Mouse (Mus musculus): ENCODE results near the gene Slc13a2. TPM values are rescaled to one million over a fixed set of nuclear protein-coding genes. Genes with fewer than 3 reads are reported as not detected.

The Slc13a2 gene
- polyA plus RNA-seq, 1 experiment from 2014 or later = not detected

DNA sequence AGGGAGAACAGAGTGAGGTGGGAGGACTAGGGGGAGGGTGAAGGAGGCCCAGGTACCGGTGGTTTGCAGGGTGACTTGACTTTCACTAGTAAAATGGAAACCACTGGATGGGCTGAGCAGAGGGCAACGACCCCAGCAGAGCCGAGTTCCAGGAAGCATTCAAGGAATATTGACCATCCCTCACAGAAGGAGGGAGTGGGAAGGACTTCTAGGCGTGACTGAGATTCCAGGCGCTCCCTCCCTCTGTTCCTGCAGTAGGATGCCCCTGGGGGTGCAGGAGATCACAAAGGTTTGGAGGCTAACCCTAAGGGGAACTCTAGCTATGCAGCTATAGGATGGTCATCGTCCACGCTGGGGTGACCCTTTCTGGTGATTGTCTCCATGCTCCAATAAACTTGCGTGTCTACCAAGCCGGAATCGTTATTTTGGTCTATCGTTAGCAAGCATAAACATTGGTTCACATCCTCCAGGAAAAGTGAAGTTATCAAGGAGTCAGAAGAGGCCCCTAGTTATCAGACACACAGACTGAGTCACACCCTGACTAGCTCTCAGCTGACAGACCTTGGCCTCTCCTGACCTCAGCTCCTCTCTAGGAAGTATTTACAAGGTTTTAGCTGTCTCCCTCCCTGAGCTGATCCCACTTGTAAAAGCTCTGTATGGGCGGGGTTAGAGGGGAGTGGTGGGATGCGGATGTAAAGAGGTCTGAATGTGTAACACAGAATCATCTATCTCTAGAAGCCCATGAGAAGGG lies 41.4 kb upstream of the Slc13a2 start:
- Histone ChIP-seq H3K9ac (ENCODE audit: low read depth, low read length) (no peak overlapping the region), H3K4me1 (ENCODE audit: control insufficient read depth, insufficient read depth, low read length) (peaks cover 10% of the 10 kb centered on the region), H3K4me2 (ENCODE audit: low read depth, low read length) (no peak overlapping the region), H3K27me3 (replicated peaks; ENCODE audit: control insufficient read depth, insufficient read depth, low read length) (no peaks in the 10 kb centered on the region), H3K27ac (replicated peaks; ENCODE audit: low read depth, low read length) (no peak overlapping the region), H3K4me3 (ENCODE audit: low read depth, low read length) (no peak overlapping the region), H3K9me3 (ENCODE audit: control insufficient read depth, low read length) (peaks cover 4% of the 10 kb centered on the region; the same call in 1 of the 2 replicates), H3K36me3 (ENCODE audit: control insufficient read depth, insufficient read depth, low read length) (no peaks in the 10 kb centered on the region)
- no peak for ATAC-seq (ENCODE audit: low read depth)
- no peak for DNase-seq (ENCODE audit: low spot score)
- 62% methylated on average over 13 of the region's 13 CpGs for WGBS

DNA sequence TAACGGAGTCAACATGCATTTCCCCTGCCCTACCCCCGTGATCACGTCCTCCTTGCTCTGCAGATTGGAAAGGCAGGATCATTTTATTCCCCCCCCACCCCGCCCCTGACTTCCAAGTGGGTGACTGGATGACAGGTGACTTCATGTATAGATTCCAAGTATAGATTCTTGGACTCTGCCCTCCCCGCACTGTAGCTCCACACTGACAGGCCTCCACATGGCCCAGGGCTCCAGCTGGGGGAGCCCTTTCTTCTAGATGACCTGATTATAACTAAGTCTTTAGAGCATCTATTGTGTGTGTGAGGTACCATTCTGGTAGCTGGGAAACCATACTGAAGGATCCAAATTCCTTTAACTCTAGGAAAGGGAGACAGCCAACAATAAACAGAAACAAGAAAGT lies 40.7 kb upstream of the Slc13a2 start:
- H3K4me1 ChIP-seq (ENCODE audit: control insufficient read depth, insufficient read depth, low read length) = peaks cover 10% of the 10 kb centered on the region
- no peak overlapping the region for H3K27ac ChIP-seq (replicated peaks; ENCODE audit: low read depth, low read length)
- ATAC-seq (ENCODE audit: low read depth) = no peak
- no peak overlapping the region for H3K4me3 ChIP-seq (ENCODE audit: low read depth, low read length)
- no peak overlapping the region for H3K9ac ChIP-seq (ENCODE audit: low read depth, low read length)
- no peak for DNase-seq (ENCODE audit: low spot score)
- no peaks in the 10 kb centered on the region for H3K36me3 ChIP-seq (ENCODE audit: control insufficient read depth, insufficient read depth, low read length)
- WGBS = 76% methylated on average over 5 of the region's 5 CpGs
- H3K27me3 ChIP-seq (replicated peaks; ENCODE audit: control insufficient read depth, insufficient read depth, low read length) = no peaks in the 10 kb centered on the region
- H3K4me2 ChIP-seq (ENCODE audit: low read depth, low read length) = no peak overlapping the region
- peaks cover 4% of the 10 kb centered on the region; the same call in 1 of the 2 replicates for H3K9me3 ChIP-seq (ENCODE audit: control insufficient read depth, low read length)

DNA sequence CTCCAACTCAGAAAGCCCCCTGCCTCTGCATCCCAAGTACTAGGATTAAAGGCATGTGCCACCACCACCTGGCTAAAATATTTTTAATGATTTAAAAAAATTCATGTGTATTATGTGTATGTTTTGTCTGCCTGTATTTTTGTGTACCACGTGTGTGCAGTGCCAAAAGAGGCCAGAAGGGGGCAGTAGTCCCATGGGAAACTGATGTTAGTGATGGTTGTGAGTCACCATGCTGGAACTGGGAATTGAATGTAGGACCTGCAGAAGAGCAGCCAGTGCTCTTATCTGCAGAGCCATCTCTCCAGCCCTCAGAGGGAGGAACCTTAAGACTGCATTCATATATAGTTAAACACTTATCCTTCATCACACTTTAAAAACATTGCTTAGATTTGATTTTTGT lies 39.9 kb upstream of the Slc13a2 start:
- ATAC-seq (ENCODE audit: low read depth) (no peak), DNase-seq (ENCODE audit: low spot score) (no peak)
- H3K9ac ChIP-seq (ENCODE audit: low read depth, low read length) = no peak overlapping the region
- no peaks in the 10 kb centered on the region for H3K36me3 ChIP-seq (ENCODE audit: control insufficient read depth, insufficient read depth, low read length)
- peaks cover 4% of the 10 kb centered on the region; the same call in 1 of the 2 replicates for H3K9me3 ChIP-seq (ENCODE audit: control insufficient read depth, low read length)
- WGBS = 79% methylated on average over 1 of the region's 1 CpGs
- no peak overlapping the region for H3K27ac ChIP-seq (replicated peaks; ENCODE audit: low read depth, low read length)
- H3K4me2 ChIP-seq (ENCODE audit: low read depth, low read length) = no peak overlapping the region
- peaks cover 10% of the 10 kb centered on the region for H3K4me1 ChIP-seq (ENCODE audit: control insufficient read depth, insufficient read depth, low read length)
- no peaks in the 10 kb centered on the region for H3K27me3 ChIP-seq (replicated peaks; ENCODE audit: control insufficient read depth, insufficient read depth, low read length)
- no peak overlapping the region for H3K4me3 ChIP-seq (ENCODE audit: low read depth, low read length)

- Histone ChIP-seq H3K4me1 (ENCODE audit: control insufficient read depth, insufficient read depth, low read length) (no peaks in the 10 kb centered on the region), H3K9ac (ENCODE audit: low read depth, low read length) (no peak overlapping the region), H3K4me3 (ENCODE audit: low read depth, low read length) (no peak overlapping the region), H3K27ac (replicated peaks; ENCODE audit: low read depth, low read length) (no peak overlapping the region), H3K36me3 (ENCODE audit: control insufficient read depth, insufficient read depth, low read length) (no peaks in the 10 kb centered on the region), H3K27me3 (replicated peaks; ENCODE audit: control insufficient read depth, insufficient read depth, low read length) (no peaks in the 10 kb centered on the region), H3K9me3 (ENCODE audit: control insufficient read depth, low read length) (peaks cover 4% of the 10 kb centered on the region; the same call in 1 of the 2 replicates), H3K4me2 (ENCODE audit: low read depth, low read length) (no peak overlapping the region)
- DNase-seq (ENCODE audit: low spot score) (no peak), ATAC-seq (ENCODE audit: low read depth) (no peak)
- WGBS = 78% methylated on average over 17 of the region's 17 CpGs
These were observed 36.7 kb upstream of the Slc13a2 start for GRCm38 (mm10) chr11:78458740-78459139.

- Histone ChIP-seq H3K4me3 (ENCODE audit: low read depth, low read length) (no peak overlapping the region), H3K9me3 (ENCODE audit: control insufficient read depth, low read length) (no peaks in the 10 kb centered on the region), H3K27ac (replicated peaks; ENCODE audit: low read depth, low read length) (no peak overlapping the region), H3K4me2 (ENCODE audit: low read depth, low read length) (no peak overlapping the region), H3K9ac (ENCODE audit: low read depth, low read length) (no peak overlapping the region), H3K36me3 (ENCODE audit: control insufficient read depth, insufficient read depth, low read length) (no peaks in the 10 kb centered on the region), H3K27me3 (replicated peaks; ENCODE audit: control insufficient read depth, insufficient read depth, low read length) (no peaks in the 10 kb centered on the region), H3K4me1 (ENCODE audit: control insufficient read depth, insufficient read depth, low read length) (no peaks in the 10 kb centered on the region)
- ATAC-seq (ENCODE audit: low read depth) (no peak), DNase-seq (ENCODE audit: low spot score) (peak; percentile 14)
- WGBS = 34% methylated on average over 5 of the region's 5 CpGs
These were observed 33.3 kb upstream of the Slc13a2 start for GRCm38 (mm10) chr11:78455308-78455707.

GRCm38 (mm10) chr11:78454276-78454675 lies 32.3 kb upstream of the Slc13a2 start:
- 76% methylated on average over 7 of the region's 7 CpGs for WGBS
- DNase-seq (ENCODE audit: low spot score) (no peak), ATAC-seq (ENCODE audit: low read depth) (no peak)
- Histone ChIP-seq H3K27ac (replicated peaks; ENCODE audit: low read depth, low read length) (no peak overlapping the region), H3K9ac (ENCODE audit: low read depth, low read length) (no peak overlapping the region), H3K4me1 (ENCODE audit: control insufficient read depth, insufficient read depth, low read length) (no peaks in the 10 kb centered on the region), H3K4me3 (ENCODE audit: low read depth, low read length) (no peak overlapping the region), H3K9me3 (ENCODE audit: control insufficient read depth, low read length) (no peaks in the 10 kb centered on the region), H3K4me2 (ENCODE audit: low read depth, low read length) (no peak overlapping the region), H3K36me3 (ENCODE audit: control insufficient read depth, insufficient read depth, low read length) (no peaks in the 10 kb centered on the region), H3K27me3 (replicated peaks; ENCODE audit: control insufficient read depth, insufficient read depth, low read length) (no peaks in the 10 kb centered on the region)

- 10% methylated on average over 4 of the region's 4 CpGs for WGBS
- H3K27me3 ChIP-seq (replicated peaks; ENCODE audit: control insufficient read depth, insufficient read depth, low read length) = no peaks in the 10 kb centered on the region
These were observed 31.7 kb upstream of the Slc13a2 start for GRCm38 (mm10) chr11:78453675-78454074.

GRCm38 (mm10) chr11:78450337-78450736 lies 28.3 kb upstream of the Slc13a2 start:
- no peak overlapping the region for H3K9ac ChIP-seq (ENCODE audit: low read depth, low read length)
- H3K36me3 ChIP-seq (ENCODE audit: control insufficient read depth, insufficient read depth, low read length) = no peaks in the 10 kb centered on the region
- no peak overlapping the region for H3K4me3 ChIP-seq (ENCODE audit: low read depth, low read length)
- DNase-seq (ENCODE audit: low spot score) (no peak), ATAC-seq (ENCODE audit: low read depth) (no peak)
- 40% methylated on average over 2 of the region's 2 CpGs for WGBS
- no peak overlapping the region for H3K4me2 ChIP-seq (ENCODE audit: low read depth, low read length)
- no peaks in the 10 kb centered on the region for H3K4me1 ChIP-seq (ENCODE audit: control insufficient read depth, insufficient read depth, low read length)
- H3K9me3 ChIP-seq (ENCODE audit: control insufficient read depth, low read length) = no peaks in the 10 kb centered on the region
- no peak overlapping the region for H3K27ac ChIP-seq (replicated peaks; ENCODE audit: low read depth, low read length)
- H3K27me3 ChIP-seq (replicated peaks; ENCODE audit: control insufficient read depth, insufficient read depth, low read length) = no peaks in the 10 kb centered on the region

More at GRCm38 (mm10) chr11:78453675-78454074, 31.7 kb upstream of the Slc13a2 start:
- no peak for ATAC-seq (ENCODE audit: low read depth)
- H3K4me3 ChIP-seq (ENCODE audit: low read depth, low read length) = no peak overlapping the region
- no peak overlapping the region for H3K9ac ChIP-seq (ENCODE audit: low read depth, low read length)
- no peaks in the 10 kb centered on the region for H3K9me3 ChIP-seq (ENCODE audit: control insufficient read depth, low read length)
- H3K36me3 ChIP-seq (ENCODE audit: control insufficient read depth, insufficient read depth, low read length) = no peaks in the 10 kb centered on the region
- peak; percentile 61 for DNase-seq (ENCODE audit: low spot score)
- no peak overlapping the region for H3K27ac ChIP-seq (replicated peaks; ENCODE audit: low read depth, low read length)
- H3K4me1 ChIP-seq (ENCODE audit: control insufficient read depth, insufficient read depth, low read length) = no peaks in the 10 kb centered on the region
- H3K4me2 ChIP-seq (ENCODE audit: low read depth, low read length) = no peak overlapping the region

DNA sequence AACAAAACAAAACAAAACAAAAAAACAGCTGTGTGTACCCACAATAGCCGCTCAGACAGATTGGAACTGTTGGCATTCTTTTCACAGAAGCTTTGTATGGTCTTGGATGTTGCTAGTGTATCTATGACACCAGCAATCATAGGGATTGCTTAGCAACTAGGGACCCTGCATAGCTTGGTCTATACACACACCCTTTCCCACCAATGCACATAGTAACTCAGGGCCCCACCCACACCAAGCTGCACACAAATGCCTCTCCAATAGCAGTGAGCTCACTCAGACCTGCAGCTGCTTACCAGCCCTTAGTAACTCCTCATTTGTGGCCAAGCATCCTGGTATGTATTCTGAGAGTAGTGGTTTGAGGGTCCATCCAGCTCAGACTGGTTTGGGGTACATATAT lies 26.2 kb upstream of the Slc13a2 start:
- WGBS = 85% methylated on average over 1 of the region's 1 CpGs
- Histone ChIP-seq H3K27ac (replicated peaks; ENCODE audit: low read depth, low read length) (no peak overlapping the region), H3K4me1 (ENCODE audit: control insufficient read depth, insufficient read depth, low read length) (no peaks in the 10 kb centered on the region), H3K27me3 (replicated peaks; ENCODE audit: control insufficient read depth, insufficient read depth, low read length) (no peaks in the 10 kb centered on the region), H3K4me2 (ENCODE audit: low read depth, low read length) (no peak overlapping the region), H3K36me3 (ENCODE audit: control insufficient read depth, insufficient read depth, low read length) (no peaks in the 10 kb centered on the region), H3K9me3 (ENCODE audit: control insufficient read depth, low read length) (no peaks in the 10 kb centered on the region), H3K9ac (ENCODE audit: low read depth, low read length) (no peak overlapping the region), H3K4me3 (ENCODE audit: low read depth, low read length) (no peak overlapping the region)
- DNase-seq (ENCODE audit: low spot score) (no peak), ATAC-seq (ENCODE audit: low read depth) (no peak)
